Mouse (Mus musculus) forebrain, postnatal 0 days (tissue): ENCODE measurements at regions not wholly inside any gene's neighbourhood (a gene's known extent, or its start where the extent isn't known, plus 50 kb on each side); places are given as distances from the start of the nearest gene placed in this dataset.

Source experiments
- ATAC-seq: fragments of 200-750 bp; cut with Nextera tagmentation; 2 replicates; pipeline ENCODE4 v1.8.0; 2017; ENCODE audit warnings: mild to moderate bottlenecking, moderate library complexity
- DNase-seq: peaks from one replicate; pipeline ENCODE4 v3.0.0-alpha.2; 2015
- H3K27ac ChIP-seq: fragments of 300-500 bp; sonication (generic); 2 replicates; pipeline ENCODE4 v1.5.1; 2014; ENCODE audit warnings: low read depth, mild to moderate bottlenecking, antibody characterized with exemption, low read length, moderate library complexity, mixed read lengths
- H3K27me3 ChIP-seq: fragments of 300-500 bp; sonication (generic); 2 replicates; pipeline ENCODE4 v1.6.1; 2014; ENCODE audit warnings: mild to moderate bottlenecking, low read length, mixed read lengths; ENCODE audit not compliant: insufficient read depth
- H3K36me3 ChIP-seq: fragments of 300-500 bp; sonication (generic); 2 replicates; pipeline ENCODE4 v1.6.1; 2014; ENCODE audit warnings: mild to moderate bottlenecking, moderate library complexity; ENCODE audit not compliant: insufficient read depth
- H3K4me1 ChIP-seq: fragments of 300-500 bp; sonication (generic); 2 replicates; pipeline ENCODE4 v1.6.1; 2014; ENCODE audit warnings: antibody characterized with exemption; ENCODE audit not compliant: insufficient read depth
- H3K4me2 ChIP-seq: fragments of 300-500 bp; sonication (generic); 2 replicates; pipeline ENCODE4 v1.6.1; 2014; ENCODE audit warnings: low read depth, mild to moderate bottlenecking, moderate library complexity
- H3K4me3 ChIP-seq: fragments of 300-500 bp; sonication (generic); 2 replicates; pipeline ENCODE4 v1.5.1; 2014; ENCODE audit warnings: low read depth, low read length, mixed read lengths
- H3K9ac ChIP-seq: fragments of 300-500 bp; sonication (generic); 2 replicates; pipeline ENCODE4 v1.6.1; 2014; ENCODE audit warnings: mild to moderate bottlenecking
- H3K9me3 ChIP-seq: fragments of 300-500 bp; sonication (generic); 2 replicates; pipeline ENCODE4 v1.6.1; 2016; ENCODE audit warnings: low read length
- CTCF ChIP-seq: sonication (generic); IDR thresholded peaks from 2 replicates; pipeline ENCODE4 v1.5.1; 2016; ENCODE audit warnings: antibody characterized with exemption, control low read depth, low read depth
- WGBS: fragments of 180-500 bp; shearing (Covaris S2); extraction: QIAGEN DNeasy Blood & Tissue Kit; methylation state at CpG from one replicate; pipeline ENCODE4 v1.1.7; 2014; 5-methylcytosine and 5-hydroxymethylcytosine counted together

- no peaks in the 10 kb centered on the region for H3K4me1 ChIP-seq
- H3K4me2 ChIP-seq: no peak overlapping the region
- no peak overlapping the region for H3K4me3 ChIP-seq
- no peak for ATAC-seq
- WGBS: 92% methylated on average over 7 of the region's 7 CpGs
- no peaks in the 10 kb centered on the region for H3K9me3 ChIP-seq
- TF ChIP-seq CTCF: no peak
- no peaks in the 10 kb centered on the region for H3K36me3 ChIP-seq
- H3K9ac ChIP-seq: no peak overlapping the region
- DNase-seq: no peak
- no peak overlapping the region for H3K27ac ChIP-seq
- no peaks in the 10 kb centered on the region for H3K27me3 ChIP-seq
Observed at GRCm38 (mm10) chr2:61245526-61245925, 282.5 kb upstream of the Rbms1 start.

- H3K4me3 ChIP-seq: no peak overlapping the region
- TF ChIP-seq CTCF: no peak
- ATAC-seq: no peak
- WGBS: 69% methylated on average over 3 of the region's 3 CpGs
- H3K27ac ChIP-seq: no peak overlapping the region
- no peaks in the 10 kb centered on the region for H3K9me3 ChIP-seq
- no peaks in the 10 kb centered on the region for H3K4me1 ChIP-seq
- peak; percentile 32 for DNase-seq
- H3K4me2 ChIP-seq: no peak overlapping the region
- H3K9ac ChIP-seq: no peak overlapping the region
- no peaks in the 10 kb centered on the region for H3K27me3 ChIP-seq
- no peaks in the 10 kb centered on the region for H3K36me3 ChIP-seq
Observed at GRCm38 (mm10) chr2:61221676-61222075, 258.7 kb upstream of the Rbms1 start.

GRCm38 (mm10) chr2:61221157-61221556 lies 258.2 kb upstream of the Rbms1 start:
- WGBS: 90% methylated on average over 2 of the region's 2 CpGs
- Histone ChIP-seq H3K27me3 (no peaks in the 10 kb centered on the region), H3K27ac (no peak overlapping the region), H3K4me3 (no peak overlapping the region), H3K36me3 (no peaks in the 10 kb centered on the region), H3K4me2 (no peak overlapping the region), H3K9ac (no peak overlapping the region), H3K9me3 (no peaks in the 10 kb centered on the region), H3K4me1 (no peaks in the 10 kb centered on the region)
- no peak for TF ChIP-seq CTCF
- DNase-seq (no peak), ATAC-seq (no peak)

GRCm38 (mm10) chr2:61213951-61214350 lies 251.0 kb upstream of the Rbms1 start:
- Histone ChIP-seq H3K4me2 (no peak overlapping the region), H3K27ac (no peak overlapping the region), H3K27me3 (no peaks in the 10 kb centered on the region), H3K4me1 (no peaks in the 10 kb centered on the region), H3K4me3 (no peak overlapping the region), H3K9me3 (no peaks in the 10 kb centered on the region), H3K36me3 (no peaks in the 10 kb centered on the region), H3K9ac (no peak overlapping the region)
- ATAC-seq (no peak), DNase-seq (no peak)
- TF ChIP-seq CTCF: no peak
- 84% methylated on average over 1 of the region's 1 CpGs for WGBS

GRCm38 (mm10) chr2:61201387-61201786 lies 238.4 kb upstream of the Rbms1 start:
- ATAC-seq: no peak
- no peak overlapping the region for H3K4me3 ChIP-seq
- no peaks in the 10 kb centered on the region for H3K4me1 ChIP-seq
- no peak for DNase-seq
- H3K27ac ChIP-seq: no peak overlapping the region
- no peaks in the 10 kb centered on the region for H3K9me3 ChIP-seq
- no peaks in the 10 kb centered on the region for H3K27me3 ChIP-seq
- no peaks in the 10 kb centered on the region for H3K36me3 ChIP-seq
- TF ChIP-seq CTCF: no peak
- no peak overlapping the region for H3K9ac ChIP-seq
- no peak overlapping the region for H3K4me2 ChIP-seq

GRCm38 (mm10) chr2:61193976-61194375 lies 231.0 kb upstream of the Rbms1 start:
- Histone ChIP-seq H3K4me1 (no peaks in the 10 kb centered on the region), H3K27me3 (no peaks in the 10 kb centered on the region), H3K9ac (no peak overlapping the region), H3K27ac (no peak overlapping the region), H3K4me3 (no peak overlapping the region), H3K9me3 (no peaks in the 10 kb centered on the region), H3K36me3 (no peaks in the 10 kb centered on the region), H3K4me2 (no peak overlapping the region)
- no peak for DNase-seq
- no peak for TF ChIP-seq CTCF
- WGBS: 79% methylated on average over 2 of the region's 2 CpGs
- no peak for ATAC-seq

- no peak overlapping the region for H3K27ac ChIP-seq
- no peaks in the 10 kb centered on the region for H3K27me3 ChIP-seq
- DNase-seq (no peak), ATAC-seq (no peak)
- H3K4me3 ChIP-seq: no peak overlapping the region
- WGBS: 51% methylated on average over 8 of the region's 8 CpGs
- H3K4me1 ChIP-seq: no peaks in the 10 kb centered on the region
- no peaks in the 10 kb centered on the region for H3K36me3 ChIP-seq
- H3K4me2 ChIP-seq: no peak overlapping the region
- H3K9me3 ChIP-seq: no peaks in the 10 kb centered on the region
- TF ChIP-seq CTCF: no peak
- no peak overlapping the region for H3K9ac ChIP-seq
Observed at GRCm38 (mm10) chr2:61182424-61182979, 219.5 kb upstream of the Rbms1 start.

- TF ChIP-seq CTCF: no peak
- Histone ChIP-seq H3K4me1 (no peaks in the 10 kb centered on the region), H3K9me3 (no peaks in the 10 kb centered on the region), H3K27me3 (no peaks in the 10 kb centered on the region), H3K9ac (no peak overlapping the region), H3K36me3 (no peaks in the 10 kb centered on the region), H3K4me2 (no peak overlapping the region), H3K27ac (no peak overlapping the region), H3K4me3 (no peak overlapping the region)
- ATAC-seq (no peak), DNase-seq (no peak)
- 91% methylated on average over 2 of the region's 2 CpGs for WGBS
Observed at GRCm38 (mm10) chr2:61177801-61178200, 214.8 kb upstream of the Rbms1 start.
